Mouse (Mus musculus) large intestine, adult 2 months (tissue): Measurements from ENCODE around the gene Krt35. TPM values are rescaled to one million over a fixed set of nuclear protein-coding genes. Genes with fewer than 3 reads are reported as not detected.

Experiments
- DNase-seq: peaks from one replicate; pipeline ENCODE4 v3.0.0-alpha.2; 2012; ENCODE audit warnings: low read depth, low spot score
- WGBS: fragments of 180-500 bp; shearing (Covaris S2); methylation state at CpG from one replicate; pipeline ENCODE4 v1.1.7; 2018; 5-methylcytosine and 5-hydroxymethylcytosine counted together
- polyA plus RNA-seq: library from polyadenylated mRNA; depleted of rRNA; stranded (reverse); fragments of >200 nt; gene quantifications from 2 replicates; pipeline ENCODE4 v1.2.3, GENCODE M21; 2012; rRNA removed

Gene Krt35
- polyA plus RNA-seq, 1 experiment: 0.55 TPM

- peak; percentile 70 for DNase-seq
- 52% methylated on average over 17 of the region's 17 CpGs for WGBS
These were observed 28.6 kb downstream of the Krt35 start for GRCm38 (mm10) chr11:100067293-100068036.

- no peak for DNase-seq
- WGBS: 62% methylated on average over 12 of the region's 12 CpGs
These were observed 29.6 kb downstream of the Krt35 start for GRCm38 (mm10) chr11:100066236-100067010.

GRCm38 (mm10) chr11:100058875-100059274, 37.2 kb downstream of the Krt35 start:
- WGBS: 88% methylated on average over 8 of the region's 8 CpGs
- no peak for DNase-seq

GRCm38 (mm10) chr11:100055686-100056655, 40.1 kb downstream of the Krt35 start:
- DNase-seq: no peak
- WGBS: 38% methylated on average over 9 of the region's 9 CpGs

- no peak for DNase-seq
- WGBS: 87% methylated on average over 3 of the region's 3 CpGs
These were observed 45.6 kb downstream of the Krt35 start, which contains the start of gene Krt31 for GRCm38 (mm10) chr11:100050451-100050850. Krt31 (minus strand) TSS chr11:100050551.

GRCm38 (mm10) chr11:100047193-100047592, 48.8 kb downstream of the Krt35 start:
- DNase-seq: no peak
- 44% methylated on average over 2 of the region's 2 CpGs for WGBS

- WGBS: 31% methylated on average over 6 of the region's 6 CpGs
- DNase-seq: no peak
These were observed 49.7 kb downstream of the Krt35 start for GRCm38 (mm10) chr11:100046303-100046866.

Other genes with a start within 250 kb of the Krt35 start
- 0.11 and 0.33 TPM in 2 replicates for gene Krtap4-16, start 244.6 kb downstream of the Krt35 start, polyA plus RNA-seq
- gene Gm11568, start 238.3 kb downstream of the Krt35 start, polyA plus RNA-seq: not detected in 2 replicates
- gene Gm11559, start 231.8 kb downstream of the Krt35 start, polyA plus RNA-seq: not detected in 2 replicates
- not detected in 2 replicates for gene Krtap9-1, start 222.9 kb downstream of the Krt35 start, polyA plus RNA-seq
- gene Gm11567, start 217.1 kb downstream of the Krt35 start, polyA plus RNA-seq: not detected in 2 replicates
- gene Krtap31-1, start 188.3 kb downstream of the Krt35 start, polyA plus RNA-seq: not detected in 2 replicates
- gene Gm11565, start 181.5 kb downstream of the Krt35 start, polyA plus RNA-seq: not detected in 2 replicates
- gene Krtap31-2, start 159.9 kb downstream of the Krt35 start, polyA plus RNA-seq: not detected in 2 replicates
- gene Krtap9-5, start 147.8 kb downstream of the Krt35 start, polyA plus RNA-seq: not detected in 2 replicates
- not detected in 2 replicates for gene Krtap29-1, start 117.2 kb downstream of the Krt35 start, polyA plus RNA-seq
- gene Krtap16-1, start 109.6 kb downstream of the Krt35 start, polyA plus RNA-seq: not detected in 2 replicates
- not detected in 2 replicates for gene Krtap17-1, start 102.2 kb downstream of the Krt35 start, polyA plus RNA-seq
- gene Krt33a, start 80.0 kb downstream of the Krt35 start, polyA plus RNA-seq: not detected in 2 replicates
- gene Krt33b, start 66.4 kb downstream of the Krt35 start, polyA plus RNA-seq: not detected in 2 replicates
- gene Krt34, start 54.7 kb downstream of the Krt35 start, polyA plus RNA-seq: not detected in 2 replicates
- gene Krt31, start 45.7 kb downstream of the Krt35 start, polyA plus RNA-seq: 0.19 and 0.25 TPM in 2 replicates
- gene Krt32, start 8.0 kb downstream of the Krt35 start, polyA plus RNA-seq: 0.11 and 0.25 TPM in 2 replicates
- gene Krt36, start 9.4 kb upstream of the Krt35 start, polyA plus RNA-seq: 0.11 TPM in 1 of 2 replicates, not detected in the other
- gene Krt13, start 25.3 kb upstream of the Krt35 start, polyA plus RNA-seq: 0.16 TPM in 1 of 2 replicates, not detected in the other
- gene Krt15, start 39.7 kb upstream of the Krt35 start, polyA plus RNA-seq: 0.26 and 0.36 TPM in 2 replicates
- 2,546 and 2,690 TPM in 2 replicates for gene Krt19, start 52.4 kb upstream of the Krt35 start, polyA plus RNA-seq
- not detected in 2 replicates for gene Krt9, start 97.0 kb upstream of the Krt35 start, polyA plus RNA-seq
- gene Krt14, start 111.3 kb upstream of the Krt35 start, polyA plus RNA-seq: 0.16 TPM in 1 of 2 replicates, not detected in the other
- 0.07 TPM in 2 replicates for gene Krt16, start 152.7 kb upstream of the Krt35 start, polyA plus RNA-seq
- gene Krt17, start 164.8 kb upstream of the Krt35 start, polyA plus RNA-seq: 1.9 and 2.2 TPM in 2 replicates
- gene Krt42, start 173.6 kb upstream of the Krt35 start, polyA plus RNA-seq: not detected in 2 replicates
- gene Eif1, start 223.6 kb upstream of the Krt35 start, polyA plus RNA-seq: 146 and 159 TPM in 2 replicates
- not detected in 2 replicates for gene Gast, start 238.2 kb upstream of the Krt35 start, polyA plus RNA-seq